Mouse (Mus musculus) embryo, embryonic 10.5 days (tissue): ENCODE results near the gene Chrm1.
A peak's percentile ranks its signal among the peaks of the same experiment; 100 is the strongest.

Experiments used
- DNase-seq: peaks from one replicate; pipeline ENCODE4 v3.0.0-alpha.2; 2015; ENCODE audit warnings: low spot score

Gene Chrm1

DNA sequence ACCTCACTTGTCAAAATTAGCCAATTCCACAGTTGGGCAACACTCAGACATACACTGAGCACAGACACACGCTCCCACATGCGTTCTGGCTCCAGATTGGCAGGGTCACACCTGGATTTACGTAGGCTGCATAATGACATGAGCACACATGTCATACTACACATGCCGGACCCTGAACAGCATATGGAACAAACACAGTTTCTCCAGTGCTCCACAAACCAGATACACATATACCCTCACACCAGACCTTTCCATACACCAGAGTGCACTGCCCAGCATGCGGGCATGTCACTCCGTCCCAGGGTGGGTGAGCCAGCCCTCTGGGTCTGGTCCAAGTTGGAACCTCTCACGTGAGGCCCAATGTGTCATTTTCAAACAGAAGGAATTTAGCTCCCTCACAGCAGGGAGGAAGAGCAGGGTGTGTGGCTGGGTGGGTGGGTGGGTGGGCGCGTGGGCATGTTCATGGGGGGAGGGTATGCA lies at the start of gene Chrm1:
Chrm1 (plus strand) TSS at position 430 of the 480 bp plus-strand sequence.
- no peak for DNase-seq

DNA sequence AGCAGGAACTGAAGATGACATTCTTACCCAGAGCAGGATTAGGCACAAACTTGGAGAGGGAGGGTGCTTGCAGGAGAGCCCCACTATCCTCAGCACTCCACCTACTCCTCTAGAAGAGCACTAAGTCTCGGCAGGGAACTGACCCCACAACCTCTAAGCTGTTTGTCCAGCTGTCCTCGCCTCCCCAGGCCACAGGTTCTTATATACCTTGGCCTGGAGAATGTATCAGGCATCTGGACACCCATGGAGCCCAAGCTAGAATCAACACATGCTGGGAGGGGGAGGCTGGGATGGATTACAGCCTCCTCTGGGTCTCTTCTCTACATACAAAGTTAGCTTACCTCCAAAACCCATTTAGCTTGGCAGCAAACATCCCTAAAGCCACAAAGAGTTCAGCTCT lies 49.2 kb upstream of the Chrm1 start:
- no peak for DNase-seq

DNA sequence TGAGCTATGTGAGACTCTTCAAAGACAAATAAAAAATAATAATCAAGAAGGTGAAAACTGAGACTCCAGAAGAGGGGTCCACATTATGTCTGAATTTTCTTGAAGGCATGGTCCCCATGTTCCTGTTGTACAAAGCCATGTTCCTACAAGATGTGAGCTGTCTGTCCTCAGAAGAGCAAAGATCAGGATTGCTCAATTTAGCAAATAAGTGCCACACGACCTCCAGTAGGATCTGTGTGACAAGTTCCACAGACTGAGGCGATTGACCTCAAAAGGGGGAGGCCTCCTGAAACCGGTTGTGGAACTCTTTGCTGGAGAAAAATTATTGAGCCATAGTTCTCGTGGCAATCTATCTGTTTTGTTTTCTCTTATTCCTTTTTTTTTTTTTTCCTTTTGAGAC lies 47.3 kb upstream of the Chrm1 start:
- DNase-seq = no peak

DNA sequence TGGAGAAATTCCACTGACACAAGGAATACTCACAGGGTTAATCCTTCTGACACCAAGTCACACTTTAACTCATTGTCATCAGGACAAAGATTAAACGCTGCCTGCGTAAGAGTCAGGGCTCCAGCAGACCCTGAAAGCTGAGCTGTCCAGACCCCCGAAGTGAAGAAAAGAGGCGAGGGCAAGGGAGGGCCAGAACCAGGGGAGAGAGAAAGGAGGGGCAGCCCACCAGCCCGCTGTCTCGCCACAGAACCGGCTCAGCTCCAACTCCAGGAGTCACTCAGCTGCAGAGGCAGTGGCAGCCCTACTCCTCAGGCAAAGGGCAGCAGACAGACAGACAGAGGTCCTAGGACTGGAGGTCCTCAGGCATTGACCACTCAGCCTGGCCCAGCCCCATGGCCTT lies 45.7 kb upstream of the Chrm1 start, which contains the start of gene Slc22a6:
Slc22a6 (plus strand) TSS at position 136 of the 400 bp plus-strand sequence.
- DNase-seq = no peak

GRCm38 (mm10) chr19:8621098-8621497 lies 42.5 kb upstream of the Chrm1 start:
- no peak for DNase-seq

GRCm38 (mm10) chr19:8630249-8630648 lies 33.3 kb upstream of the Chrm1 start:
- peak; percentile 60 for DNase-seq

- DNase-seq = no peak
Observed at GRCm38 (mm10) chr19:8630826-8631225, 32.8 kb upstream of the Chrm1 start.

DNA sequence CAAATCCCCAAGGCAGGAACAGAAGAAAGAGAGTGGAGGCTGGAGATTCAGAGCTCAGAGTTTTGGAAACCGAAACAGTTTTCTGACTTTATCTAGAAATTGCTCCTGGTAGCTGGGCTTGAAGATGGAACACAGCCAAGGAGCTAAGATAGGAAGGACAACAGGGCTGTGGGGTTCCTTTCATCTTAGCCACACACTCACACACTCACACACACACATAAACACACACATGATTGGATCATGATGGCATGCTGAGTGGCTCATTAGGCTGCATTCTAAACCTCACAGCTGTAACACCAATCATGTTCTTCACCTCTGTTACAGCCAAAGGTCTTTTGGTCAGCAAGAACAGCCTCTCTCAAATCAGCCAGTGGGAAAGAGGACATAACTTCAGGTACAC lies 31.6 kb upstream of the Chrm1 start:
- no peak for DNase-seq

GRCm38 (mm10) chr19:8642086-8642485 lies 21.5 kb upstream of the Chrm1 start:
- no peak for DNase-seq

- no peak for DNase-seq
Observed at GRCm38 (mm10) chr19:8646393-8646792, 17.2 kb upstream of the Chrm1 start.

GRCm38 (mm10) chr19:8655833-8656232 lies 7.8 kb upstream of the Chrm1 start:
- DNase-seq = no peak

- DNase-seq = no peak
Observed at GRCm38 (mm10) chr19:8656341-8656740, 7.2 kb upstream of the Chrm1 start.

- DNase-seq = peak; percentile 66
Observed at GRCm38 (mm10) chr19:8661821-8662307, 1.7 kb upstream of the Chrm1 start.

GRCm38 (mm10) chr19:8662337-8662736 lies 1.3 kb upstream of the Chrm1 start:
- DNase-seq = peak; percentile 88

DNA sequence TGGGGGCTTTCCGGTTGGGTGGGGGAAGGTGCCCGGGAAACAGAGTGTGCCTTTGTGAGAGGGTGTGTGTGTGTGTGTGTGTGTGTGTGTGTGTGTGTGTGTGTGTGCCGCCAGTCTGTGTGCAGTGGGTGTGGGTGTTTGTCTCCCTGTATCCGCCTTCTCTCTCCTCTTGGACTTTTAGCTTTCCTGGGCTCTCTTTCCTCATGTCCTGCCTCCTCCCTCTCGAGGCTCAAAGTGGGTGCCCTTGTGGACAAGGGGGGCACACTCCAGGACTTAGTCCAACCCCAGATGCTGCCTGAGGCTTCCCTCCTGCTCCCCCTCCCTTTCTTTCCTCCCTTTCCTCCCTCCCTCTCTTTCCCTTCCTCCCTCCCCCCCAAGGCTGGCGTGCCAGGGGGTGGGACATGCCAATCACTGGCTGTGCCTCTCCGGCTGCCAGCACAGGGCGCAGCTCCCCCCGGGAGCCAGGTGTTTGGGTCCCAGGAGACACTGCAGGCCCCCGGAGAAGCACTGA lies 377 bp downstream of the Chrm1 start:
- no peak for DNase-seq

GRCm38 (mm10) chr19:8664859-8665258 lies 1.3 kb downstream of the Chrm1 start:
- DNase-seq = no peak

DNA sequence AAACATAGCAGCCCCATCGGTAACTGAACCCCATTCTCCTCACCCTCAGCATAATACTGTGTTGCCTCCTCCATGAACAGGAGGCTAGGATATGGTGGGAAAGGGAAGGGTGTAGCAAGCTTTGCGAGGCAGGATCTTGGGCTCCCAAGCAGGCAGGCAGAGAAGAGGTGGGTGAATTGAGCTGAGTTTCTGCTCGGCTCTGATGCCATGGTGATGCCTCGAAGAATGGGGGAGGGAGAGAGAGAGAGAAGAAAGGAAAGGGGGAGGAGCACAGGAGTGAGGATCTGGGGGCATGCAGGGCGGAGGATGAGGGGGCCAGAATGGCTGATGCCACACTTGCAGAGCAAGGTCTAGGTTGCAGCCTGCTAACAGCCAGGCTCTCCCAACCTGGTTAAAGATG lies 2.2 kb downstream of the Chrm1 start:
- no peak for DNase-seq

DNA sequence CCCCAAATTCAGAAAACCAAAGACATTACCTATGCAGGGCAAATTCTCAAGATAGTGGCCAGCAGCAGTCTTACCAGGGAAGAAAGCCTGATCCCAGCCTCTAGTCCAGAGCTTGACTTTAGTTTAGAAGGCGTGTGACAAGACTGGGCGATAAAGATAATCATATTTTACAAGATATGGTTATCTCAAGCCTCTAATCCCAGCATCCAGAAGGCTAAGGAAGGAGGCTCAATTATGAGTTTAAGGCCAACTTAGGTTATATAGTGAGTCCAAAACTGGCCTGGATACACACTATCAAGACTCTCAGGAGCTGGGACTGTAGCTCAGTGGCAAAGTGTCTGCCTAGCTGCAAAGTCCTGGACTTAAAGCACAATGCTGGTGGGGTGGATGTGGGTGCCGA lies 9.3 kb downstream of the Chrm1 start:
- DNase-seq = no peak

GRCm38 (mm10) chr19:8673336-8674063 lies 9.9 kb downstream of the Chrm1 start:
- DNase-seq = no peak

DNA sequence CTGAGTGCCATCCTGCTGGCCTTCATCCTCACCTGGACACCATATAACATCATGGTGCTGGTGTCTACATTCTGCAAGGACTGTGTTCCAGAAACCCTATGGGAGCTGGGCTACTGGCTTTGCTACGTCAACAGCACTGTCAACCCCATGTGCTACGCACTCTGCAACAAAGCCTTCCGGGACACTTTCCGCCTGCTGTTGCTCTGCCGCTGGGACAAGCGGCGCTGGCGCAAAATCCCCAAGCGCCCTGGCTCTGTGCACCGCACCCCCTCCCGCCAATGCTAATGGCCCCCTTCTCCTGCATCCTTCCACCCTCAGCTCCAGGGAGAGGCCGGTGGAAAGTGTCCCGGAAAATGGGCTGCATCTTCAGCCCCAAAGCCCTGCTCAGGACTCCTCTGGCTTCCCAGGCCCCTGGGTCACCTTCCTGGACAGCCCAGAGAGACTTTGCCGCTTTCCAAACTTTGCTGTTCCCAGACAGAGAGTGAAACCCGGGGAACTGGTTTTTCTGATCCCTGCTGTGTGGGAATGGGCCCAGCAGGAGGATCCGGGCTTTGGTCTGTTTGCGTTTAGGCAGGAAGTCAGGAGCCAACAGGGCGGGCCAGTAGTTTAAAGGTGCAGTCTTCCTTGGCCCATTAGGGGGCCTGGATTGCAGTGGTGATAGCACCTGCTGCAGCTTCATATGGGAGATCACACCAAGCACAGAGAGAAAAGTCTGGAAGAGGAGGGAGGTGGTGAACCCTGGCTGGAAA lies 15.6 kb downstream of the Chrm1 start:
- no peak for DNase-seq

GRCm38 (mm10) chr19:8681633-8682362 lies 18.2 kb downstream of the Chrm1 start:
- DNase-seq = no peak

DNA sequence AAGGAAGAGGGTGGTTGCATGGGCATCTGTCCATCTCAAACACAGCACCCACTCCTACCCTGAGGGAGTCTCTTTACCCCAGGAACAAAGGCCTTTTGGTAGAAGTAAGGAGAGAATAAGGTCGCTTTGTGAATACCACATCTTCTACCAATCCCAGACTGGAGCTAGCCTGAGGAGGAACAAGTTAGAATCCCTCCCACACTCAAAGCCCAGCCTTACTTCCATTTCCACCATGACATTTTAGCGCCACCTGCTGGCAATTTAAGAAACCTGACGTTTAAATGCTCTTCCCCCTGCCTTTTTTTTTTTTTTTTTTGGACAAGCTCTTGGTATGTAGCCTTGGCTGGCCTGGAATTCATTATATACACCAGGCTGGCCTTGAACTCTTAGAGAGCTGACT lies 19.4 kb downstream of the Chrm1 start:
- peak; percentile 94 for DNase-seq
